Mouse (Mus musculus) urinary bladder, adult 2 months (tissue): ENCODE results near the gene Olfr1497. TPM values are rescaled to one million over a fixed set of nuclear protein-coding genes. Genes with fewer than 3 reads are reported as not detected.
"Not testable (repeated sequence)": the region's sequence is repeated elsewhere in the genome, so short reads cannot be mapped to it uniquely, and the experiment has no call there.

Source experiments
- DNase-seq: peaks from one replicate; pipeline ENCODE4 v3.0.0; 2022; ENCODE audit warnings: low spot score
- polyA plus RNA-seq: library from polyadenylated mRNA; depleted of rRNA; stranded (reverse); fragments of >200 nt; gene quantifications from 2 replicates; pipeline ENCODE4 v1.2.3, GENCODE M21; 2012; rRNA removed

Olfr1497 gene
- polyA plus RNA-seq = not detected in 2 replicates

DNA sequence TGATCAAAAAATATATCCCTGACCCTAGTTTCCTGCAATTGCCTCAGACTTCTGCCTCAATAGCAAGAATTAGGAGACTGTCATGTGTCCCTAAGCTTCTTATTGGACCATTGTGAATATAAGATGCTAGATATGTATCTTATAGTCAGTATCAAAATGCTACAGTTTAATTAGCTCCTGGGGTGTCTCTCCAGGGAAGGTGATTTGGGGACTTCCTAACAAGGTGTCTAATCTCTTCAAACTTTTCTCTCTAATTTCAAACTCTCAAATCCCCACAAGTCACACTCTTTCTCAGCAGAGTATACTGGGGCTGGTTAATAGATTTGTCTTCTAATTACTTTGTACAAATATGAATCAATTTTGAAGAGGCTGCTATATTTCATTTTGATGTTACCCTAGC, at the start of gene Olfr1497:
Gene Olfr1497, minus strand, starts transcription at position 101 of the 400 bp plus-strand sequence.
- no peak for DNase-seq

DNA sequence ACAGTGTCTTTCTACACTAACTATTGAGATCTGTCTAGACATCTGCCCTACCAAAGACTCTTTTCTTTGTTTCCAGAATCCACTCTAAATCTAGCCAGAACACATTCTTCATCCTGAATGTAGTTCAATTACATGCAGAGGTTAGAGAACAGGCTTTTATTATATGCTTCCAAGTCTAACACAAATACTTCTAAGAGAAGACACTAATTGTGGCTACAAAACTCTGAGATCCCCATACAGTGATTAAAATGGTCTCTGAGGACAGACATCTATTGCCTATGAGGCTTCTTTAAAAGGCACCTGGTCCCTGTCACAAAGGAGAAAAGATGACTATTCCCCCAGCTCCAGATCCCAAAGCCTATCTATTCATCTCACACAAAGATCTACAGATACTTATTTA, 32.4 kb upstream of the Olfr1497 start, which contains the start of gene Olfr1500:
Gene Olfr1500, minus strand, starts transcription at position 101 of the 400 bp plus-strand sequence.
- DNase-seq = no peak

DNA sequence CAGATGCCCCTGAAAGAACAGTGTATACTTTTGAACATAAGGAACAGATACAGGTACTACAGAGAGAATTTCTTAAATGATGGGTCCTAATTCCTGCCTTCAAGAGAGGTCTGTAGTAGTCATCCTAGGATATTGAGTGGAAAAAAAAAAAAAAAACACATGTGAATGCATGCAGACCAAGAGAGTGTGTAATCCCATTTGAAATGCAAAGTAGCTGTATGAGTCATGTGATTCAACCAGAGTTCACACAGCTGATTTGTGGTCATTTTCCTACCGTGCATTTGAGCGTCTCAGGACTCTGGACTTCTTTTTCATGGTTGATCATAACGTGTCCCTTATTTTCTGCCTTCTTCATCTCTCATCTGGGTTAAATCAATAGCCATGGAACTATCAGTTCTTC, 30.4 kb upstream of the Olfr1497 start:
- no peak for DNase-seq

DNA sequence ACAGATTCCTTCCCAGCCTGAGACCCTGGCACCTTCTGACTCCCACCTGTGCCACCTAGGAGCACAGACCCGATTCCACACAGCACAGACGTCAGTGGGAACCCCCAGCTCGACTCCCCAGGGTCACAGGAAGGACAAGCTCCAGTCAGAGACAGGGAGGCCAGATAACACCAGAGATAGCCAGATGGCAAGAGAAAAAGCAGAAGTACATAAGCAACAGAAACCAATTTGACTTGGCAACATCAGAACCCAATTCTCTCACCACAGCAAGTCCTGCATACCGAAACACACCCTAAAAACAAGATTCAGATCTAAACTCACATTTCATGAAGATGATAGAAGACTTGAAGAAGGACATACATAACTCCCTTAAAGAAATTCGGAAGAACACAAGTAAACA, 22.8 kb upstream of the Olfr1497 start:
- no peak for DNase-seq

DNA sequence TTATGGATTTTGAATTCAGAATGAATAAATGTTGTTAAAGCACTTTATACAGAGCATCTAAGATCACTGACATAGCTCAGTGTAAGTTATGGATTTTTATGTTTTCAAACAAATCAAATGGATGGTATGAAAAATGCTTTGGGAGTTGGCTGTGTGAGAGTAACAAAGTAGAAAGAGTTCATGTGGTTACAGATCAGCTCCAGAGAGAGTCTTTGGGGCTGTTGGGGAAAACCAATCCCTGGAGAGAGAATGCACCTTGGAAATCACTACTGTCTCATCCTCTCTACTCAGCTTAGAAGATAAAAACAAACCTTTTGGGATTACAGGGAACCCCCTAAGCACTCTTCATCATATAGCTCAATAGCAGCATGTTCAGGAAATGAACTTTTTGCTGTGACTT, 21.3 kb upstream of the Olfr1497 start, which contains the start of gene Olfr1499:
Gene Olfr1499, minus strand, starts transcription at position 101 of the 400 bp plus-strand sequence.
- DNase-seq = no peak

DNA sequence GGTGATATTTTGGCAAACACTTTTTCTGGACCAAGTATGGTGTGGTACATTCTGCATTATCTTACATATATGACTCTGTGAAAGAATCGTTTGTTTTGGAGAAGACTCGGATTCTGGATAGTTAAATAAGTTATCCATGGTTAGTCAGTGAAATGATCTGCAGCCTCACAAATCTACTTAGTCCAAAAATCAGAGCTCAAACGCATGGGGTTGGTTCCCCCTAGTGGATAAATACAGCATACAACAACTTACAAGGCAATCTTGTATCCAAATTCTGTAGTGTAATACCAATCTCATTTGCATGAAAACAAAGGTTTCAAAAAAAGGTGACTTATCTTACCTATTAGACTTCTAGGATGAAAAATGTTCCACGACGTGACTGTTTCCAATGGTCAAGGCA, 20.8 kb upstream of the Olfr1497 start:
- no peak for DNase-seq

DNA sequence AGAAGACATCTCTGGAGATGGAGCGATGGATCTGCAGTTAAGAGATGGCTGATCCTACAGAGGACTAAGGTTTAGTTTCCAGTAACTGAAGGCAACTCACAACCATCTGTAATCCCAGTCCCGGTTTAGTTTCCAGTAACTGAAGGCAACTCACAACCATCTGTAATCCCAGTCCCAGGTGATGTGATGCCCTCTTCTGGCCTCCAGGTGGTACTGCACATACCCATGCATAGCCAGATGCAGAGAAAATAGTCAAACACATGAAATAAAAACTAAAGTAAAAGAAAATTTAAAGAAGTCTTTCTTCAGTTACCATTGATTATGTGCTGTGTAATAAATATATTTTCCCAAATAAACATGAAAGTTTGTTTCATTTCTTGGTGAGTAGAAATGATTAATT, 14.8 kb upstream of the Olfr1497 start:
- no peak for DNase-seq

DNA sequence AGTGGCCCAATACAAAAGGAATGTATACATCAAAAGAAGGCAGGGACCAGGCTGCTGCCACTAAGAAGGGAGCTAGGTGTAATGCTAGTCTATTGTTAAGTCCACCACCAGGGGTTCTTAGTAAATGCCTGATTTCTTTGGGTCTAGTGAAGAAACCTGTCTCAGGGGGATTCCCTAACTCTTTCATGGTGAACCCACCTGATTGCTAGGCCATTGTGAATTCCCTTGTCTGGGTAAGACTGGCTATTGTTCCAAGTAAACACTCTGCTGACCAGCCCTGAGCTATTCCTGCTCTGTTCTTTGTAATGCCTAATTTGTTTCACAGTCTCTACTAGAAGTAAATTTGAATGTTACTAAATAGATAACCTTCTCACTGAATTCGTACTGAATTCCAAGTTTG, 7.5 kb upstream of the Olfr1497 start:
- not testable (repeated sequence) for DNase-seq

DNA sequence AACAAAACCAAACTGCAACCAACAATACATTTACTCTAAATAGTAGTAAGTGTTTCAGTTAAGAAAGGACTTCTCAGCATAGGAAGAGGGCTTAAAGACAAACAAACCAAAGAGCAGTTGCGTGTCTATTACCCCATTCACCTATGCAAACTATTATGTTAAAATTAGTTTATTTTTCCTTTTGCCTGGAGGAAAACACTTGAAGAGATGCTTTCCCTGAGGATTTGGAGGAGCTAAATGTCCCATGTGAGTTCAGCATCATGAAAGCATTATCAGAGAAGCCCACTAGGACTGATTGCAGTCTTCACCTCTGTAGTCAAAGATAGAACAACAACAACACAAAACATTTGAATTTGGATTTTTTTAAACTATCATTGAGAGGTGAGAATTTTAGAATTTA, 20.4 kb downstream of the Olfr1497 start, which contains the start of gene Olfr1496:
Gene Olfr1496, plus strand, starts transcription at position 301 of the 400 bp plus-strand sequence.
- no peak for DNase-seq

DNA sequence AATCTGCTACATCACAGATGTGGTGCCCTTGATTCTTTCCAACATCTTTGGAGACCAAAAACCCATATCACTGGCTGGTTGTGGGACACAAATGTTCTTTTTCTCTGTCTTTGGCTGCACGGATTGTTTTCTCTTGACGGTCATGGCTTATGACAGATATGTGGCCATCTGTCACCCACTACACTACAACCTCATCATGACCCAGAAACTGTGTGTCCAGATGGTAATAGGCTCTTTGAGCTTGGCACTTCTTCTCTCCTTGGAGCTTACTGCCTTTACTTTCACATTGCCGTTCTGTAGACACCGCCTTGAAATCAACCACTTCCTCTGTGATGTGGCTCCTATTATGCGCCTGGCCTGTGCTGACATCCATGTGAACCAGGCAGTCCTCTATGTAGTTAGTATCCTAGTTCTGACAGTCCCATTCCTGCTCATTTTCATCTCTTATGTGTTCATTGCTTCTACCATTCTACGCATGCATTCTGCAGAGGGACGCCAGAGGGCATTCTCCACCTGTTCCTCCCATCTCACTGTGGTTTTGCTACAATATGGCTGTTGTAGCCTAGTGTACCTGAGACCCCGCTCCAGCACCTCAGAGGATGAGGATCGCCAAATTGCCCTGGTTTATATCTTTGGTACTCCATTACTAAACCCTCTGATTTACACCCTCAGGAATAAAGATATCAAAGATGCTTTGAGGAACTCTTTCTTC, 29.3 kb downstream of the Olfr1497 start:
- no peak for DNase-seq

DNA sequence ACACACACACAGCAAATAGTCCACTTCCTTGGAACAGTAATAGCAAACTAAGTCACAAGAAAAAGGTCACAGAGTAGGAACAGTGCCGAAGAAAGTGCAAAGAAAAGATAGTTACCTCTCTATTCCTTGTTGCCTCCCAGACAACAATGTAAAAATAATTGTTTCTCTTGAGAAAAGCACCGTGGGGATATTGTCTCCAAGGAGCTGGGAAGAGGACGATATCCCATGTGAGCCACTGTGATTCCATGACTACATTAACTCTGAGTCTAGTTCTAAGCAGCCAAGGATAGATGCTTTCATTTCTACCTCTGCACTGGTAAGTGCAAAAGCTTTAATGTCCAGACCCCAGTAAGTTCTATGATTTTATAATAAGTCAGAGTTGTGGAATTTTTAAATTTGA, 33.7 kb downstream of the Olfr1497 start, which contains the start of gene Olfr1495:
Gene Olfr1495, plus strand, starts transcription at position 301 of the 400 bp plus-strand sequence.
- DNase-seq = no peak

DNA sequence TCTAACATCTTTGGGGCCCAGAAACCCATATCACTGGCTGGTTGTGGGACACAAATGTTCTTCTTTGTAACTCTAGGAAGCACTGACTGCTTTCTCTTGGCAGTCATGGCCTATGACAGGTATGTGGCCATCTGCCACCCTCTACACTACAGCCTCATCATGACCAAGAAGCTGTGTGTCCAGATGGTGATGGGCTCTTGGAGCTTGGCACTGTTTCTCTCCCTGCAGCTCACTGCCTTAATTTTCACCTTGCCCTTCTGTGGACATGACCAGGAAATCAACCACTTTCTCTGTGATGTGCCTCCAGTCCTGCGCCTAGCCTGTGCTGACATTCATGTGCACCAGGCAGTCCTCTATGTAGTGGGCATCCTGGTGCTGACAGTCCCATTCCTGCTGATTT, 48.6 kb downstream of the Olfr1497 start:
- no peak for DNase-seq

Other genes with a start within 250 kb of the Olfr1497 start
- not detected in 2 replicates for gene Olfr1484, start 214.7 kb downstream of the Olfr1497 start, polyA plus RNA-seq
- not detected in 2 replicates for gene Olfr1487, start 180.8 kb downstream of the Olfr1497 start, polyA plus RNA-seq
- gene Olfr1489, start 166.6 kb downstream of the Olfr1497 start, polyA plus RNA-seq = not detected in 2 replicates
- gene Olfr1490, start 147.1 kb downstream of the Olfr1497 start, polyA plus RNA-seq = not detected in 2 replicates
- gene Olfr1491, start 100.9 kb downstream of the Olfr1497 start, polyA plus RNA-seq = not detected in 2 replicates
- gene Olfr1493-ps1, start 74.9 kb downstream of the Olfr1497 start, polyA plus RNA-seq = not detected in 2 replicates
- gene Olfr1494, start 58.5 kb downstream of the Olfr1497 start, polyA plus RNA-seq = not detected in 2 replicates
- gene Olfr1495, start 33.6 kb downstream of the Olfr1497 start, polyA plus RNA-seq = not detected in 2 replicates
- not detected in 2 replicates for gene Olfr1496, start 20.3 kb downstream of the Olfr1497 start, polyA plus RNA-seq
- not detected in 2 replicates for gene Olfr1499, start 21.2 kb upstream of the Olfr1497 start, polyA plus RNA-seq
- not detected in 2 replicates for gene Olfr1500, start 32.3 kb upstream of the Olfr1497 start, polyA plus RNA-seq
- not detected in 2 replicates for gene Olfr1501, start 52.5 kb upstream of the Olfr1497 start, polyA plus RNA-seq
- not detected in 2 replicates for gene Olfr1502, start 63.6 kb upstream of the Olfr1497 start, polyA plus RNA-seq
- not detected in 2 replicates for gene Olfr1504, start 99.7 kb upstream of the Olfr1497 start, polyA plus RNA-seq
- gene Olfr1505, start 115.3 kb upstream of the Olfr1497 start, polyA plus RNA-seq = not detected in 2 replicates